Mouse (Mus musculus): ENCODE measurements at regions not wholly inside any gene's neighbourhood (a gene's known extent, or its start where the extent isn't known, plus 50 kb on each side); places are given as distances from the start of the nearest gene placed in this dataset.

DNA sequence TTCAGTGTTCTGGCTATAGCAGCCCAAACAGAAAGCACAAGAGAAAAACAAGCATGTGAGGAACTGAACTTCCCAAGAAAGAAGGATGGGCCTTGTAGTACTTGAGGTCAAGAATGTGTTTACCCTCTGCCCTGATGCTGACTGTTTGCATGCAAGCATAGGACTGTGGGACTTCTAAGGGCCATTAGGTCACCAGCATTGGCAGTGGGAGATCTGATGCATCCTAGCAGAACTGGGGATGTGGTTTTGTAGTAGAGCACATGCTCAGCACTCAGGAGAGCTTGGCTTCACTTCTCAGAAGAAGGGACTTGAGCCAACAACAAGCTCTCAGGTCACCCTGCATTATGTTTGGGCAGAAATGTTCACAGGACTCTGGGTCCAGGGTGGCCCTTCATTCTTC lies 178.3 kb upstream of the Tle1 start:
- TF ChIP-seq CTCF (IDR thresholded peaks at IDR 0.05), result no peak
- no peak for TF ChIP-seq EP300 (IDR thresholded peaks at IDR 0.05)

Measured in lung, postnatal 0 days (tissue).